Mouse (Mus musculus): ENCODE data around the gene Lrrn4cl. TPM values are rescaled to one million over a fixed set of nuclear protein-coding genes. Genes with fewer than 3 reads are reported as not detected.
A peak's percentile ranks its signal among the peaks of the same experiment; 100 is the strongest.
"Not testable (repeated sequence)": the region's sequence is repeated elsewhere in the genome, so short reads cannot be mapped to it uniquely, and the experiment has no call there.

Gene Lrrn4cl
- polyA plus RNA-seq, 1 experiment from 2014 or later, result 2.3 TPM

DNA sequence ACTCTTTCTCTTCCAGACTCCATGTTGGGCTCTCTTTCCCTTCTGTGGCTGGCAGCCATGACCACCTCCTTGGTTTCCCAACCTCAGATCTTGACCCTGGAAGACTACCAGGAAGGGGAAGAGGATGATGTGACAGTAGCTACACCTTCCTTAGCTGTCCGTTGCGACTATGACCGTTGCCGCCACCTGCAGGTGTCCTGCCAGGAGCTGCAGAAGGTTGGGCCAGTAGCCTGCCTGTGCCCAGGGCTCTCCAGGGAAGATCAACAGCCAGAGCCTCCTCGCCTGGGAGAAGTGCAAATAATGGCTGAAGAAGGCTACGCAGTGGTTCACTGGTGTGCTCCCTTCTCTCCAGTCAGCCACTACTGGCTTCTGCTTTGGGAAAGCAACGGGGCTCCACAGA is 1.1 kb downstream of the Lrrn4cl start:
- H3K27me3 ChIP-seq (ENCODE audit: control insufficient read depth, insufficient read depth, low read length), result no peaks in the 10 kb centered on the region
- peaks cover 7% of the 10 kb centered on the region for H3K36me3 ChIP-seq (ENCODE audit: control insufficient read depth, insufficient read depth, low read length)
- no peak overlapping the region for H3K27ac ChIP-seq (replicated peaks)
- H3K4me3 ChIP-seq (ENCODE audit: low read depth, low read length), result no peak overlapping the region
- 44% methylated on average over 7 of the region's 7 CpGs for WGBS
- no peak overlapping the region for H3K4me2 ChIP-seq (replicated peaks; ENCODE audit: low read depth)
- ATAC-seq (ENCODE audit: low FRiP score, low TSS enrichment) (peak; percentile 34; the same call in 1 of the 2 replicates), DNase-seq (ENCODE audit: low spot score) (peak; percentile 52)
- no peaks in the 10 kb centered on the region for H3K9me3 ChIP-seq (ENCODE audit: control insufficient read depth, low read length)
- no peaks in the 10 kb centered on the region; the same call in 1 of the 2 replicates for H3K4me1 ChIP-seq (replicated peaks; ENCODE audit: control insufficient read depth, insufficient read depth)
- TF ChIP-seq EP300 (optimal IDR thresholded peaks at IDR 0.05), result no peak
- peak; percentile 34; the same call in 1 of the 2 replicates for TF ChIP-seq CTCF (IDR thresholded peaks at IDR 0.05; ENCODE audit: low read depth)
- H3K9ac ChIP-seq (ENCODE audit: low read length), result no peak overlapping the region

DNA sequence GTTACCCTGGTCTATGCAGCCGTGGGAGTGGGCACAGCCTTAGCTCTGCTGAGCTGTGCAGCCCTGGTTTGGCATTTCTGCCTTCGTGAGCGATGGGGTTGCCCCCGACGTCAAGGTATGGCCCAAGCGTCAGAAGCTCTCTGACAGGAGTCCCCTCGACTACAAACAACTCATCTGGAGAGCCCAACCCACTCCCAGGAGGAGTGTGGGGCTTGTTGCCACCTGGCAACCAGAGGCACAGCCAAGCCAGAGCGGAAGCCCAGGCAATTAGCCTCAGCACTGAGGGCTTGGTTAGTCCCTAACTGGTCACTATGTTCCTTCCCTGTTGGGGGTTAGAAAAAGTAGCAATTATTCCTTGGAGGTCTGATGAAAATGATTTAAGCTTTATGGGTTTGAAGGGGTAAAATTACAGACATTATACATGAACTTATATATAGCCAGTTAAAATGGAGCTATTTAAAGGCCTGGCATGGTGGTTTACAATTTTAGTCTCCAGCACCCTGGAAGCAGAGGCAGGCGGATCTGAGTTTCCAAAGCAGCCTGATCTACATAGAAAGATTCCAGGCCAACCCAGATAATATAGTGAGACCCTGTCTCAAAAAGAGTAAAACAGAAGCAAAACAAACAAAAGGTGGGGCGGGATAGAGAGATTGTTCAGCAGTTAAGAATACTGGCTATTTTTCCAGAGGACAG is 1.8 kb downstream of the Lrrn4cl start:
- TF ChIP-seq EP300 (optimal IDR thresholded peaks at IDR 0.05), result no peak
- TF ChIP-seq CTCF (IDR thresholded peaks at IDR 0.05; ENCODE audit: low read depth), result no peak
- DNase-seq (ENCODE audit: low spot score), result no peak
- no peaks in the 10 kb centered on the region for H3K27me3 ChIP-seq (ENCODE audit: control insufficient read depth, insufficient read depth, low read length)
- no peaks in the 10 kb centered on the region for H3K9me3 ChIP-seq (ENCODE audit: control insufficient read depth, low read length)
- H3K36me3 ChIP-seq (ENCODE audit: control insufficient read depth, insufficient read depth, low read length), result peaks cover 2% of the 10 kb centered on the region
- no peak overlapping the region for H3K9ac ChIP-seq (ENCODE audit: low read length)
- H3K4me1 ChIP-seq (replicated peaks; ENCODE audit: control insufficient read depth, insufficient read depth), result no peaks in the 10 kb centered on the region; the same call in 1 of the 2 replicates
- no peak overlapping the region for H3K4me3 ChIP-seq (ENCODE audit: low read depth, low read length)
- H3K4me2 ChIP-seq (replicated peaks; ENCODE audit: low read depth), result no peak overlapping the region
- whole genome bisulfite sequencing, result 47% methylated on average over 10 of the region's 10 CpGs
- ATAC-seq (ENCODE audit: low FRiP score, low TSS enrichment), result no peak; the same call in 1 of the 2 replicates
- H3K27ac ChIP-seq (replicated peaks), result no peak overlapping the region

DNA sequence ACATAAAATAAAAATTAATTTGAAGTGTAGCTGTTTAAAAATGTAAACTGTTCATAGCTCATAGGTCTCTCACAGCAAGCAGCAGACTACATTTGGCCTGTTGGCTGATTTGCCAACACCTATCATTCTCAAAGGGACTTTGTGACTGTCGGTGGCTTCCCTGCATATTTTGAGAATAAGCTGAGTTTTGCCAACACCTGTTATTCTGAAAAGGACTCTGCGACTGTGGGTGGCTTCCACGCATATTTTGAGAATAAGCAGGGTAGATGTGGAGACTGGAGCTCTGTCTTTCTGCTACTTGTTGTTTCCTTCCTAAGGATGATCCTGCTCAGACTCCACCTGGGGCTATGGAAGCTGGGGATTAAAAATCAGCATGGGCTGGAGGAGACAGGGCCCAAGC is 2.5 kb downstream of the Lrrn4cl start:
- Histone ChIP-seq H3K4me2 (replicated peaks; ENCODE audit: low read depth) (no peak overlapping the region), H3K27ac (replicated peaks) (no peak overlapping the region), H3K9ac (ENCODE audit: low read length) (no peak overlapping the region), H3K27me3 (ENCODE audit: control insufficient read depth, insufficient read depth, low read length) (no peaks in the 10 kb centered on the region), H3K4me1 (replicated peaks; ENCODE audit: control insufficient read depth, insufficient read depth) (no peaks in the 10 kb centered on the region; the same call in 1 of the 2 replicates), H3K4me3 (ENCODE audit: low read depth, low read length) (no peak overlapping the region), H3K9me3 (ENCODE audit: control insufficient read depth, low read length) (no peaks in the 10 kb centered on the region), H3K36me3 (ENCODE audit: control insufficient read depth, insufficient read depth, low read length) (no peaks in the 10 kb centered on the region)
- no peak for TF ChIP-seq CTCF (IDR thresholded peaks at IDR 0.05; ENCODE audit: low read depth)
- TF ChIP-seq EP300 (optimal IDR thresholded peaks at IDR 0.05), result no peak
- 83% methylated on average over 3 of the region's 3 CpGs for WGBS
- no peak for DNase-seq (ENCODE audit: low spot score)
- no peak for ATAC-seq (ENCODE audit: low FRiP score, low TSS enrichment)

DNA sequence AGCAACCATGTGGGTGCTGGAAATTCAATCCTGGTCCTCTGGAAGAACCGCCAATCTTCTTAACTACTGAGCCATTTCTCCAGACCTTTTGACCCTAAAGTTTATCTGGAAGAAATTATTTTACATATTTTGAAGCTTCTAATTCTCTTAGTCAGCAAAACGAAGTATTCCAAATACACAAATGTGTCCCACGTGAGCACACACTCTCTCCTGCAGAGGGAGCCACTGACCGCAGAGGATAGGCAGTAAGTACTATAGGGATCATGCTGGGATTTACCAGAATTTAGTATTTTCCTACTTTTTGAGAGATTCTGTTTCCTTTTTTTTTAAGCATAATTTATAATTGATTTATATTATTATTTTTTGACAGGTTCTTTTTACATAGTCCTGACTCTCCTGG is 7.1 kb downstream of the Lrrn4cl start:
- WGBS, result 34% methylated on average over 4 of the region's 4 CpGs
- H3K4me2 ChIP-seq (replicated peaks; ENCODE audit: low read depth), result no peak overlapping the region
- DNase-seq (ENCODE audit: low spot score) (peak; percentile 78), ATAC-seq (ENCODE audit: low FRiP score, low TSS enrichment) (0 out of 2 replicates have a peak, but pooled peaks have one; percentile 65)
- no peaks in the 10 kb centered on the region for H3K36me3 ChIP-seq (ENCODE audit: control insufficient read depth, insufficient read depth, low read length)
- H3K27me3 ChIP-seq (ENCODE audit: control insufficient read depth, insufficient read depth, low read length), result no peaks in the 10 kb centered on the region
- no peak overlapping the region for H3K4me3 ChIP-seq (ENCODE audit: low read depth, low read length)
- H3K9ac ChIP-seq (ENCODE audit: low read length), result no peak overlapping the region
- H3K9me3 ChIP-seq (ENCODE audit: control insufficient read depth, low read length), result no peaks in the 10 kb centered on the region
- H3K27ac ChIP-seq (replicated peaks), result no peak overlapping the region
- TF ChIP-seq CTCF (IDR thresholded peaks at IDR 0.05; ENCODE audit: low read depth) (peak; percentile 84), EP300 (optimal IDR thresholded peaks at IDR 0.05) (no peak)
- no peaks in the 10 kb centered on the region for H3K4me1 ChIP-seq (replicated peaks; ENCODE audit: control insufficient read depth, insufficient read depth)

DNA sequence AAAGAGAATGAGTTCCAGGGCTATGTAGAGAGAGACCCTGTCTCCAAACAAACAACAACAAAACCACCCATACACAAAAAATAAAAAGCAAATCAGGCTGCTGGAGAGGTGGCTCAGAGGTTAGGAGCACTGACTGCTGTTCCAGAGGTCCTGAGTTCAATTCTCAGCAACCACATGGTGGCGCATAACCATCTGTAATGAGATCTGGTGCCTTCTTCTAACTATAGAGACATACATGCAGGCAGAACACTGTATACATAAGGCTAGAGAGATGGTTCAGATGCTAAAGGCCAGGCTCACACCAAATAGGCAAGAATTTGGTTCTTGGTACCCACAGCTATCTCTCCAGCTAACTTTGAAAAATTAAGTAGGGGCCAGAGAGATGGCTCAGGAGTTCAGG is 8.4 kb downstream of the Lrrn4cl start:
- no peak for ATAC-seq (ENCODE audit: low FRiP score, low TSS enrichment)
- Histone ChIP-seq H3K36me3 (ENCODE audit: control insufficient read depth, insufficient read depth, low read length) (no peaks in the 10 kb centered on the region), H3K9me3 (ENCODE audit: control insufficient read depth, low read length) (no peaks in the 10 kb centered on the region), H3K9ac (ENCODE audit: low read length) (no peak overlapping the region), H3K4me2 (replicated peaks; ENCODE audit: low read depth) (no peak overlapping the region), H3K4me3 (ENCODE audit: low read depth, low read length) (no peak overlapping the region), H3K4me1 (replicated peaks; ENCODE audit: control insufficient read depth, insufficient read depth) (no peaks in the 10 kb centered on the region), H3K27ac (replicated peaks) (no peak overlapping the region), H3K27me3 (ENCODE audit: control insufficient read depth, insufficient read depth, low read length) (no peaks in the 10 kb centered on the region)
- TF ChIP-seq EP300 (optimal IDR thresholded peaks at IDR 0.05), result no peak
- TF ChIP-seq CTCF (IDR thresholded peaks at IDR 0.05; ENCODE audit: low read depth), result peak; percentile 70
- no peak for DNase-seq (ENCODE audit: low spot score)
- 13% methylated on average over 1 of the region's 1 CpGs for WGBS

DNA sequence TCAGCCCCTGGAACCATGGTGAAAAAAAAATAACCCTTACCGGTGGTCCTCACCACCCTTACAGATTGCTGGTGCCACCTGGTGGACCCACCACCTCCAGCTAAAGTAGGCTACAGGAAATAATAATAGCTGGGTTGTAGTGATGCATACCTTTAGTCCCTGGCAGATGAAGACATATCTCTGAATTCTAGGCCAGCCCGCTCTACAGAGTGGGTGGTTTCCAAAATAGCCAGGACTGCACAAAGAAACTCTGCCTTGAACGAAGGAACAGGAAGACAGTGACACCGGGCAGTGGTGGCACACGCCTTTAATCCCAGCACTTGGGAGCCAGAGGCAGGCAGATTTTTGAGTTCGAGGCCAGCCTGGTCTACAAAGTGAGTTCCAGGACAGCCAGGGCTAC is 13.7 kb downstream of the Lrrn4cl start:
- no peak overlapping the region for H3K27ac ChIP-seq (replicated peaks)
- no peaks in the 10 kb centered on the region for H3K27me3 ChIP-seq (ENCODE audit: control insufficient read depth, insufficient read depth, low read length)
- no peak overlapping the region for H3K4me3 ChIP-seq (ENCODE audit: low read depth, low read length)
- H3K4me2 ChIP-seq (replicated peaks; ENCODE audit: low read depth), result no peak overlapping the region
- WGBS, result 78% methylated on average over 6 of the region's 6 CpGs
- TF ChIP-seq CTCF (IDR thresholded peaks at IDR 0.05; ENCODE audit: low read depth), result peak; percentile 8; the same call in 1 of the 2 replicates
- no peak for TF ChIP-seq EP300 (optimal IDR thresholded peaks at IDR 0.05)
- H3K4me1 ChIP-seq (replicated peaks; ENCODE audit: control insufficient read depth, insufficient read depth), result no peaks in the 10 kb centered on the region
- DNase-seq (ENCODE audit: low spot score) (no peak), ATAC-seq (ENCODE audit: low FRiP score, low TSS enrichment) (no peak)
- no peaks in the 10 kb centered on the region for H3K36me3 ChIP-seq (ENCODE audit: control insufficient read depth, insufficient read depth, low read length)
- H3K9ac ChIP-seq (ENCODE audit: low read length), result no peak overlapping the region
- H3K9me3 ChIP-seq (ENCODE audit: control insufficient read depth, low read length), result no peaks in the 10 kb centered on the region

DNA sequence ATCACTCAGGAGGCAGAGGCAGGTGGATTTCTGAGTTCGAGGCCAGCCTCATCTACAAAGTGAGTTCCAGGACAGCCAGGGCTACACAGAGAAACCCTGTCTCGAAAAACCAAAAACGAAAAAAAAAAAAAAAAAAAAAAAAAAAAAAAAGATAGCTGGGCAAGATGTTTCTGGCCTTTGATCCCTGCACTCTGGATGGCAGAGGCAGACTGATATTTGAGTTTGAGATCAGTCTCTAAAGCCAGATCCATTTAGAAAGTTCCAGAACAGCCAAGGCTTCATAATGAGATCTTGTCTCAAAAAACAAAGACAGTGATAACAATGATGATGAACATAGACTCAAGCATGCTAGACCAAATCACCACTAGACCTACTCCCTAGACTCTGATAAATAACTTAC is 19.8 kb downstream of the Lrrn4cl start:
- H3K27ac ChIP-seq (replicated peaks), result not testable (repeated sequence)

More for the DNA sequence above, 19.8 kb downstream of the Lrrn4cl start:
- H3K27me3 ChIP-seq (ENCODE audit: control insufficient read depth, insufficient read depth, low read length); DNase-seq (ENCODE audit: low spot score); H3K9me3 ChIP-seq (ENCODE audit: control insufficient read depth, low read length); H3K4me3 ChIP-seq (ENCODE audit: low read depth, low read length); ATAC-seq (ENCODE audit: low FRiP score, low TSS enrichment); H3K4me1 ChIP-seq (replicated peaks; ENCODE audit: control insufficient read depth, insufficient read depth); H3K9ac ChIP-seq (ENCODE audit: low read length): not testable (repeated sequence)
- peak overlapping the region; percentile 93; the same call in 1 of the 2 replicates for H3K4me2 ChIP-seq (replicated peaks; ENCODE audit: low read depth)
- peaks cover 18% of the 10 kb centered on the region for H3K36me3 ChIP-seq (ENCODE audit: control insufficient read depth, insufficient read depth, low read length)
- WGBS, result 75% methylated on average over 1 of the region's 3 CpGs
